Mouse (Mus musculus) ES-Bruce4 (cell line): Measurements from ENCODE around the gene Tmc6.

Experiments used
- CTCF ChIP-seq: IDR thresholded peaks from one replicate; pipeline ENCODE4 v1.8.1; 2011; ENCODE audit warnings: low read depth, low read length
- EP300 ChIP-seq: IDR thresholded peaks from 2 replicates; pipeline ENCODE4 v1.6.1; 2011; ENCODE audit warnings: low read depth, low read length; ENCODE audit not compliant: insufficient read depth
- POLR2A ChIP-seq: IDR thresholded peaks from one replicate; pipeline ENCODE4 v1.8.1; 2011; ENCODE audit warnings: low read length; ENCODE audit not compliant: insufficient read depth

- no peak for TF ChIP-seq EP300
- TF ChIP-seq POLR2A = no peak
- TF ChIP-seq CTCF = peak; percentile 62
Measured at GRCm38 (mm10) chr11:117790703-117791440, 8.9 kb upstream of the Tmc6 start.
